Mouse (Mus musculus): ENCODE results near the gene Cdh13. TPM values are rescaled to one million over a fixed set of nuclear protein-coding genes. Genes with fewer than 3 reads are reported as not detected.

Cdh13 gene
- polyA plus RNA-seq, 1 experiment from 2014 or later, result 2.4 TPM

- H3K27me3 ChIP-seq (replicated peaks; ENCODE audit: low read depth, poor library complexity, severe bottlenecking), result no peaks in the 10 kb centered on the region
- H3K4me3 ChIP-seq, result no peak overlapping the region
- no peaks in the 10 kb centered on the region for H3K9me3 ChIP-seq
- no peak overlapping the region for H3K27ac ChIP-seq (replicated peaks)
- no peaks in the 10 kb centered on the region for H3K4me1 ChIP-seq
- no peak for DNase-seq (ENCODE audit: low spot score)
- WGBS, result 86% methylated on average over 2 of the region's 2 CpGs
- H3K36me3 ChIP-seq (replicated peaks), result no peaks in the 10 kb centered on the region
Observed at GRCm38 (mm10) chr8:119039358-119039757, 755.8 kb downstream of the Cdh13 start.

DNA sequence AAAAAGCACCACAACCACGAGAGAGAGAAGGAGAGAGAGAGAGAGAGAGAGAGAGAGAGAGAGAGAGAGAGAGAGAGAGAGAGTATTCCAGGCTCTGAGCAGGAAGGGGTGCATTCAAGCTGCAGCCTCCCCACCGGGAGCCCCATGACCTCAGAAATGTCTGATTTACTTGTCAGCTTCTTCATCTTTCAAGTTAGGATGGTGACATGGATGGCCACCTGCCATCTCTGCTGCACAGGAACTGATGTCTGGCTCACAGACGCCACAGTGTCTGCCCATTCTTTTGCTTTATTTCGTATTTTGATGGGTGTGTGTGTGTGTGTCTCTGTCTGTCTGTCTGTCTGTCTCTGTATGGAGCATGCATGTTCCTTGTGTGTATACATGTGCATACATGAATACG is 774.3 kb downstream of the Cdh13 start:
- H3K36me3 ChIP-seq (replicated peaks), result no peaks in the 10 kb centered on the region
- no peak overlapping the region for H3K27ac ChIP-seq (replicated peaks)
- H3K9me3 ChIP-seq, result no peaks in the 10 kb centered on the region
- no peak overlapping the region for H3K4me3 ChIP-seq
- H3K4me1 ChIP-seq, result no peaks in the 10 kb centered on the region
- DNase-seq (ENCODE audit: low spot score), result no peak
- 81% methylated on average over 5 of the region's 5 CpGs for WGBS
- no peaks in the 10 kb centered on the region for H3K27me3 ChIP-seq (replicated peaks; ENCODE audit: low read depth, poor library complexity, severe bottlenecking)

- no peak for DNase-seq (ENCODE audit: low spot score)
- Histone ChIP-seq H3K27ac (replicated peaks) (no peak overlapping the region), H3K4me3 (no peak overlapping the region), H3K27me3 (replicated peaks; ENCODE audit: low read depth, poor library complexity, severe bottlenecking) (no peaks in the 10 kb centered on the region), H3K4me1 (0 out of 2 replicates have a peak, but pooled peaks cover 3% of the 10 kb centered on the region), H3K9me3 (no peaks in the 10 kb centered on the region), H3K36me3 (replicated peaks) (no peaks in the 10 kb centered on the region)
- 83% methylated on average over 12 of the region's 12 CpGs for WGBS
Observed at GRCm38 (mm10) chr8:119061671-119062070, 778.1 kb downstream of the Cdh13 start.

DNA sequence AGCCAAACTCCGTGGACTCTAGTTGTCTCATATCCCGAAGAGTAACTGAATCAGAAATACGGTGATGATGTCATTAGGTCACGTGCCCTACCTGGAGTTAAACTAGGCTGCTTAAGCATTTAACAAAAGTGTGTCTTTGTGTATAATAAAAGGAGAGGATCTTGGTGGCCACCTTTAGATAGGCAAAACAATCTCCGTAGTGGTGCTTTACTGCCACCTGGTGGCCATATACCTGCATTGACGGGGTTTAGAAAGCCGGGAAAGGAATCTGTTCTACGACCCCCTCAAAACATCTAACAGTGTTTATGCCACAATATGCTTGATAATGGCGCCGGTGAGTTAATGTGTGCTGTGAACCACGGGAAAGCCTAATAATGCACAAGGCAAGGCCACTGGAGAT is 781.0 kb downstream of the Cdh13 start:
- H3K4me1 ChIP-seq, result 0 out of 2 replicates have a peak, but pooled peaks cover 3% of the 10 kb centered on the region
- peak; percentile 72 for DNase-seq (ENCODE audit: low spot score)
- no peaks in the 10 kb centered on the region for H3K9me3 ChIP-seq
- no peaks in the 10 kb centered on the region for H3K36me3 ChIP-seq (replicated peaks)
- H3K27me3 ChIP-seq (replicated peaks; ENCODE audit: low read depth, poor library complexity, severe bottlenecking), result no peaks in the 10 kb centered on the region
- H3K4me3 ChIP-seq, result no peak overlapping the region
- 22% methylated on average over 11 of the region's 11 CpGs for WGBS
- no peak overlapping the region for H3K27ac ChIP-seq (replicated peaks)

DNA sequence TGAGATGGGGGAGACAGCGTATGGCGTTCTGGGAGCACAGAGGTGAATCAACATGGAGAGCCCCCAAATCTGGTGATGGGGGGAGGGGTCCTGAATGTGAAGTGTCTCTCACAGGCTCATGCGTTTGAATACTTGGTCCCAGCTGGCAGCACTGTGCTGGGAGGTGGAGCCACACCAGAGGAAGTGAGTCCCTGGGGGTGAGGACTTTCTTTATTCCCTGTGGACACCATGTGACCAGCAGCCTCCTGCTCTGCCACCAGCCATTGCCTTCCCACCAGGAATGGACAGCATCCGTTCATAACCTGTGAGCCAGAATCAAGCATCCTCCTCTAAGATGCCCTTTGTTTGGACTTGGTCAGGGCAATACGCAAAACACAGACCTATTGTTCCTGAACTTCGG is 788.8 kb downstream of the Cdh13 start:
- no peak for DNase-seq (ENCODE audit: low spot score)
- Histone ChIP-seq H3K9me3 (no peaks in the 10 kb centered on the region), H3K36me3 (replicated peaks) (no peaks in the 10 kb centered on the region), H3K4me1 (peaks cover 14% of the 10 kb centered on the region), H3K4me3 (no peak overlapping the region), H3K27me3 (replicated peaks; ENCODE audit: low read depth, poor library complexity, severe bottlenecking) (no peaks in the 10 kb centered on the region), H3K27ac (replicated peaks) (no peak overlapping the region)
- WGBS, result 77% methylated on average over 6 of the region's 6 CpGs

GRCm38 (mm10) chr8:119085022-119085421 is 801.5 kb downstream of the Cdh13 start:
- Histone ChIP-seq H3K27me3 (replicated peaks; ENCODE audit: low read depth, poor library complexity, severe bottlenecking) (no peaks in the 10 kb centered on the region), H3K4me1 (no peaks in the 10 kb centered on the region), H3K9me3 (no peaks in the 10 kb centered on the region), H3K27ac (replicated peaks) (no peak overlapping the region), H3K4me3 (no peak overlapping the region), H3K36me3 (replicated peaks) (no peaks in the 10 kb centered on the region)
- no peak for DNase-seq (ENCODE audit: low spot score)
- 89% methylated on average over 8 of the region's 8 CpGs for WGBS

DNA sequence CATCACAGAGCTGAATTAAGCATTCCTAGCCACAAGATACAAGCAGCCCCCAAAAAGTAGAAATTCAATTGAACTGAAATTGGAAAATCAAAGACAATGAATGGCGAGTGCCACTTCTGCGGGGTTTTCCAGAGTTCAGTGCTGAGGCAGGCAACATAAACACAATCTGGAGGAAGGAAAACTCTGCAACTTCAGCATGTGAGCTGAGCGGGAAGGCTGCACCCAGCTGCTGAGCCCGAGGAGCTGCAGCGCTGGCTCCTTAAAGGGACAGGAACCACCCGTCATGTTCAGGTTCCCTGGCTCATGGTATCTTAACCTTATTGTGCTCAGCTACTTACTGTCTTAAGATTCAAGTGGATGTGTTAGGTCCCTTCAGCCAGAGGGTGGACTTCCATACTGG is 814.7 kb downstream of the Cdh13 start:
- Histone ChIP-seq H3K4me1 (peaks cover 13% of the 10 kb centered on the region), H3K27ac (replicated peaks) (no peak overlapping the region), H3K9me3 (no peaks in the 10 kb centered on the region), H3K36me3 (replicated peaks) (no peaks in the 10 kb centered on the region), H3K27me3 (replicated peaks; ENCODE audit: low read depth, poor library complexity, severe bottlenecking) (no peaks in the 10 kb centered on the region), H3K4me3 (no peak overlapping the region)
- WGBS, result 40% methylated on average over 6 of the region's 6 CpGs
- peak; percentile 29 for DNase-seq (ENCODE audit: low spot score)

DNA sequence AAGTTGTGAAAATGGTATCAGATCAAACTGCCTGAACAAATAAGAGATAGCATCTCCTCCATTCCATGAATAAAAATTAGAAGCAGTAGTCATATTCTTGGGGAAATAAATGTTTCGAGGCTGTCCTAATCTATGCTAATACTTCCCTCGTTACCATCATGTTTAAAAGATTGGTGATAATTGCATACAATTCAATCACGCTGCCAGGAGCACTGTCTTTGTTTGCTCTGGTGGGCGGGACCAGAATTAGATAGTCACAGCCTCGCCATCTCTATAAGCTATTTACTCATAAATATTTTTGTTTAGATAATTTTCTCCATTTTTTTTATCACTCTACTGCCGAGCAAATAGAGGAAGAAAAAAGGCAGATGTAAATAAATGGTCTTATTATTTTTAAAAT is 819.3 kb downstream of the Cdh13 start:
- no peaks in the 10 kb centered on the region for H3K27me3 ChIP-seq (replicated peaks; ENCODE audit: low read depth, poor library complexity, severe bottlenecking)
- no peak overlapping the region for H3K27ac ChIP-seq (replicated peaks)
- no peak for DNase-seq (ENCODE audit: low spot score)
- 84% methylated on average over 6 of the region's 6 CpGs for WGBS
- no peak overlapping the region for H3K4me3 ChIP-seq
- H3K36me3 ChIP-seq (replicated peaks), result no peaks in the 10 kb centered on the region
- H3K4me1 ChIP-seq, result peaks cover 6% of the 10 kb centered on the region
- no peaks in the 10 kb centered on the region for H3K9me3 ChIP-seq

DNA sequence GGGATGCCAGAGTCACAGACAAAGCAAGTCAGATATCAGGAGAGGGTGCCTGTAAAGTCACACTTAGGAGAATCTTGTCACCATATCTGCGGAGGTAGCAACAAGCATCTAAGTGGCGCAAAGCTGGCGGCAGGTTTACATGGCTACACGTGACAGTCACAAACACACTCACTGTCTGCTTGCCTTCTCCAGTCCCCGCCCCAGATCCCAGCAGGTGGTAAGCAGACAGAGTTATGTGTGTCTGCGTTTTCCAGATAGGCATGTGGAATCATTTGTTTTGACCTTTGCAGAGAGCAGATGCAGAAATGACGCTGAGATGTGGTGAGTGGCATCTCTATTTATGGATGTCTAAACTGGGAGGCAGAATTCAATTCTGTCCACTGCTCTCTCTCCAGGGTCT is 826.1 kb downstream of the Cdh13 start:
- H3K27ac ChIP-seq (replicated peaks), result no peak overlapping the region
- DNase-seq (ENCODE audit: low spot score), result no peak
- no peaks in the 10 kb centered on the region for H3K4me1 ChIP-seq
- H3K4me3 ChIP-seq, result no peak overlapping the region
- no peaks in the 10 kb centered on the region for H3K27me3 ChIP-seq (replicated peaks; ENCODE audit: low read depth, poor library complexity, severe bottlenecking)
- H3K36me3 ChIP-seq (replicated peaks), result no peaks in the 10 kb centered on the region
- 84% methylated on average over 7 of the region's 7 CpGs for WGBS
- no peaks in the 10 kb centered on the region for H3K9me3 ChIP-seq

DNA sequence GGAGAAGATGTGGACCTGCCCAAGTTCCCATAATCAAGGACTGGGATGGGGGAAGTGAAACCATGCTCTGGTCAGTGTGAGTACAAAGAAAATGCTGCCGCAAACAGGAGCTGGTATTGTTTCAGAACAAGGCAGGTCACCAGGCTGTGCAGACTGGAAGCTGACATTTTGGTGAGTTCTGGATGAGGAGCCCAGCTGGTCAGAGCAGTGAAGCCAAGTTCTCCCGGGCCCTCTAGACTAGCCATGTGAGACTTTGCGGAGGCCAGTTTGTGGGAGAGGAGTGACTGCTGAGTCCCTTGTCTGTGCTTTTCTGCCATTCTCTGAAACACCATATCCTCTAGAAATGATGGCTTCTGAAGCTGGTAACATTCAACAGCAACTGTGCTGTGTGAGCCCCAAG is 829.3 kb downstream of the Cdh13 start:
- no peaks in the 10 kb centered on the region for H3K36me3 ChIP-seq (replicated peaks)
- H3K9me3 ChIP-seq, result no peaks in the 10 kb centered on the region
- no peaks in the 10 kb centered on the region for H3K4me1 ChIP-seq
- no peak overlapping the region for H3K27ac ChIP-seq (replicated peaks)
- 85% methylated on average over 3 of the region's 3 CpGs for WGBS
- H3K27me3 ChIP-seq (replicated peaks; ENCODE audit: low read depth, poor library complexity, severe bottlenecking), result no peaks in the 10 kb centered on the region
- no peak for DNase-seq (ENCODE audit: low spot score)
- no peak overlapping the region for H3K4me3 ChIP-seq

DNA sequence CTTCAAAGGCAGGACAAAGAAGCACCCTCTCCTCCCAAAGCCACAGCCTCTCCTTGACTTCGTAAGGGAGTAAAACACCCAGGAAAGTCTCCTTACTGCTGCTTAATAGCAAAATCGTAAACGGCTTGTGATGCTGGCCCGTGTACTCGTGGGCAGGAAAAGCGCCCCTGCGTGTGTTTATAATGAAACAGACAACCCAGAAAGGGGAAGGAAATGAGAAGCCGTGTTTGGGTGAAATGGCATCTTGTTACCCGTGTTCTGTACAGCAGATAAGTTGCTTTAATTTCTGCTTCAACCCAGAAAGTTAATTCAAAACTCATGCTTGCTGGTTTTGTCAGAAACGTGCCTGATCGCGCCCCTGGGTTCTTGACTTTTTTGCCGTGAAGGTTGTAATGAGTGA is 837.7 kb downstream of the Cdh13 start:
- 73% methylated on average over 13 of the region's 13 CpGs for WGBS
- no peaks in the 10 kb centered on the region for H3K36me3 ChIP-seq (replicated peaks)
- no peak overlapping the region for H3K27ac ChIP-seq (replicated peaks)
- H3K27me3 ChIP-seq (replicated peaks; ENCODE audit: low read depth, poor library complexity, severe bottlenecking), result no peaks in the 10 kb centered on the region
- H3K9me3 ChIP-seq, result 0 out of 2 replicates have a peak, but pooled peaks cover 3% of the 10 kb centered on the region
- H3K4me3 ChIP-seq, result no peak overlapping the region
- 0 out of 2 replicates have a peak, but pooled peaks cover 7% of the 10 kb centered on the region for H3K4me1 ChIP-seq
- DNase-seq (ENCODE audit: low spot score), result no peak

DNA sequence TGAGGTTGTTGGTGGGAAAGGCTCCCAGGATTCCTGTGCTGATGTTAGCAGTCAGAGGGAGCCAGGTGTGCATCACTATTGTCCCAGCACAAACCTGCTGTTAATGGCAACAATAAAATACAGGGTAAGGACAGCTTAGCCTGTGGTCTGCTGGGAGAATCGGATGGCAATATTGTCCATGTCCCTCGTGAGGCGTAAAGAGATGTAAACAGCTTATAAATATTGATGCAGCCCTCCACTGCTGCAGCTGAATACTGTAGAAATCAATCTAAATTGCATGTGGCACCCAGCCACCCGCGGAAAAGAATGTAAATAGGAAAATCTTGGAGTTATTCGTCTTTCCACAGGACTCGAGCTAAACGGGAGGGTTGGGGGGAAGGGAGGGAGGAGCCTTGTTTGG is 844.3 kb downstream of the Cdh13 start:
- Histone ChIP-seq H3K4me1 (no peaks in the 10 kb centered on the region), H3K27me3 (replicated peaks; ENCODE audit: low read depth, poor library complexity, severe bottlenecking) (no peaks in the 10 kb centered on the region), H3K9me3 (0 out of 2 replicates have a peak, but pooled peaks cover 3% of the 10 kb centered on the region), H3K4me3 (no peak overlapping the region), H3K36me3 (replicated peaks) (no peaks in the 10 kb centered on the region), H3K27ac (replicated peaks) (no peak overlapping the region)
- 82% methylated on average over 8 of the region's 8 CpGs for WGBS
- DNase-seq (ENCODE audit: low spot score), result no peak

GRCm38 (mm10) chr8:119128266-119128665 is 844.7 kb downstream of the Cdh13 start:
- Histone ChIP-seq H3K27ac (replicated peaks) (no peak overlapping the region), H3K4me3 (no peak overlapping the region), H3K27me3 (replicated peaks; ENCODE audit: low read depth, poor library complexity, severe bottlenecking) (no peaks in the 10 kb centered on the region), H3K4me1 (no peaks in the 10 kb centered on the region), H3K36me3 (replicated peaks) (no peaks in the 10 kb centered on the region), H3K9me3 (0 out of 2 replicates have a peak, but pooled peaks cover 3% of the 10 kb centered on the region)
- no peak for DNase-seq (ENCODE audit: low spot score)
- WGBS, result 74% methylated on average over 3 of the region's 3 CpGs

- WGBS, result 73% methylated on average over 6 of the region's 6 CpGs
- Histone ChIP-seq H3K27ac (replicated peaks) (no peak overlapping the region), H3K4me3 (no peak overlapping the region), H3K36me3 (replicated peaks) (no peaks in the 10 kb centered on the region), H3K9me3 (no peaks in the 10 kb centered on the region), H3K27me3 (replicated peaks; ENCODE audit: low read depth, poor library complexity, severe bottlenecking) (no peaks in the 10 kb centered on the region), H3K4me1 (peaks cover 8% of the 10 kb centered on the region; the same call in 1 of the 2 replicates)
- no peak for DNase-seq (ENCODE audit: low spot score)
Observed at GRCm38 (mm10) chr8:119156454-119156921, 873.0 kb downstream of the Cdh13 start.
